Mouse (Mus musculus): ENCODE measurements around the gene Acan.

DNA sequence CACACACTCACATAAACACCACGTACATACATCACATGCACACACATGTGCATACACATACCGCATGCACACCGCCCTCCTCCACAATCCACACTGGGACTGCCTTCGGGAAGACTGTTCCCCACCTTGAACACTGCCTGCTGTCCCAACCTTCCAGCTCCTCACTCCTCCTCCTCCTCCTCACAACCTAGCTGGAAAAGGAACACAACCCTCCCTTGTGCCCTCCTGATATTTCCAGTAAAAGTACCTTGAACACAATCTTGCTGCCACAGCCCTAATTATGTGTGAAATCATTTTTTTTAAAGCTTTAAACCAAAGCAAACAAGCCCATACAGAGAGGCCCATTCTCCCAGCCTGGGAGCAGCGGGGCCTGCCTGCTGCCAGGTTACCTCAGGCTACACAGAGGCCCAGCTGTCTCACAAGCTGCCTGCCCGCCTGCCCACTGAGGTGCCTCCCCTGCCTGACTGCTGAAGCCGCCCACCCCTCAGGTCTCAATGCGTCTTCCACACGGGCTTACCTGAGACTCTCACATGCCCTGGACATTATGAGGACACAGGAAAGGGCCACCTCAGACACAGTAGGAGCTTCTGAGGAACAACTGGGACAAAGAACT, 31.9 kb upstream of the Acan start:
- TF ChIP-seq CTCF (IDR thresholded peaks at IDR 0.05) (no peak), EP300 (IDR thresholded peaks at IDR 0.05) (no peak)

Data from lung, postnatal 0 days (tissue).